Mouse (Mus musculus) cerebellum, adult 11-12 months (tissue): ENCODE data around the gene Naip6.
"Not testable (repeated sequence)": the region's sequence is repeated elsewhere in the genome, so short reads cannot be mapped to it uniquely, and the experiment has no call there.

Experiments
- DNase-seq: peaks from one replicate; pipeline ENCODE4 v3.0.0; 2022

Gene Naip6

DNA sequence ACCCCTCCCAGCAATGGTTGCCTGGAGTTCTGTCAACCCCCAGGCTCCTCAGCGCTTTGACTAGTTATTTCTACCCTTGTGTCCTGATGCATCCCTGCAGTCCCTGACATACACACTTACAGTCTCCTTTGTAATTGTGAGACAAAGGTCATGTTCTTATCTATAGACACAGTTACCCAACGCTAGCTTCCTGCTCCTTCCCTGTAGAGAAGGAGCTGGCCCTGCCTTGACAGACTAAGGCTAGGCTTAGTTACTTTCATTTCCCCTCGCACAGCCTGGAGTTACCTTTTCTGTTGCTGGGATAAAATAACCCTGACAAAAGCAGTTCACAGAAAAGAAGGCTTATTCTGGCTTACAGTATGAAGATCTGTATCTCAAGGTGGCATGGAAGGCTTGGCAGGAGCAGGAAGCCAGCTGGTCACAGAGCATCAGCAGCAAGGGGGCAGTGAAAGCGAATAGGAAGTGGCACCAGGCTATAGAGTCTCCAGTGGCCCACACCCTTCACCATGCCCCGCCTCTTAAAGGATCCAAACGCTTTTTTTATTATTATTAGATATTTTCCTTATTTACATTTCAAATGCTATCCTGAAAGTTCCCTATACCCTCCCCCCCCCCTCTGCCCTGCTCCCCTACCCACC lies at the start of gene Naip6:
Gene Naip6 (minus strand): TSS at position 419 of the 638 bp plus-strand sequence.
- DNase-seq = not testable (repeated sequence)

DNA sequence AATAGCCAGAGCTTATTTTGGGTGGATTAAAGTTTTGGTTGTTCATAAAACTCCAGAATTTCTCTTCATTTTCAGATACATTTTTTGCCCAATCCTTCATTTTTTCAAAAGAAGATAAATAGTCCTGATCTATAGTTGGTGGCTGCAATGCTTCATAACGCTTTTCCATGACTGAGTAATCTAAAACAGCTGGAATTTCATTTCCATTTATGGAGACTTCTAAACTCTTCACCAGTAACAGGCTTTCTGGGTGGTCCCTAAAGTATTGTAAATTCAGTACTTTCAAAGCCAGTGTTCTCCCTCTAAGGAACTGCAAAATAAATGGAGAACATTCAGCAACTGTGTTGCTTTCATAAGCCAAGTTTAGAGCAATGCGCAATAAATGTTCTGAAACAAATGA lies 34.8 kb upstream of the Naip6 start:
- DNase-seq = not testable (repeated sequence)

DNA sequence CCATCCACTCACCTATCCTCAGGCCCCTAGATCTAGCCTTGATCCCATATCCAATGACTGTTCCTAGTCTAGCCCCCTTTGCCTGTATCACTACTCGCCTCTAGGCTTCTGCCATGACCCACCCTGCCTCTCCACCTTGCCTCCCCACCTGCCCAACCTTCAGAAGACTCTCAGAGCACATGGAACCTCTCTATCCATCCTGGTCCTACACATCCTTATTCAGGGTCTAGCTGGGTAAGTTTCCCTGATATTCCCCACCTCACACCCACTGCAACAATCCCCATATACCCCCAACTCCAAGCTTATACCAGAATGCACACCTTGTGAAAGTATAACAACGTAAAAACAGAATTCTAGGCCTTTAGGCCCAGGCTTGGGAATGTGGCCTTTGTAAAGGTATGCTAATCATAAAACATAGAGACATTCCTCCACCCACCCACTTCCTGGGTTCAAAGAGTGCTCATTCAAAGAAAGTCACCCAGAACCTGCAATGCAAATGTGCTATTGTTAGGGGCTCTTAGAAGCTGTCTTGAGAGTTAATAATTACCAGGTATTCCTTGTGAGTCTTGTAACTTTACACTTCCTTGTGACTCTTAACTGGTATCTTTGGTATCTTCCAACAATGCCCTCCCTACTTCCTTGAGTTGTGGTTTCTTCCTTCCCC lies 32.2 kb upstream of the Naip6 start:
- not testable (repeated sequence) for DNase-seq

DNA sequence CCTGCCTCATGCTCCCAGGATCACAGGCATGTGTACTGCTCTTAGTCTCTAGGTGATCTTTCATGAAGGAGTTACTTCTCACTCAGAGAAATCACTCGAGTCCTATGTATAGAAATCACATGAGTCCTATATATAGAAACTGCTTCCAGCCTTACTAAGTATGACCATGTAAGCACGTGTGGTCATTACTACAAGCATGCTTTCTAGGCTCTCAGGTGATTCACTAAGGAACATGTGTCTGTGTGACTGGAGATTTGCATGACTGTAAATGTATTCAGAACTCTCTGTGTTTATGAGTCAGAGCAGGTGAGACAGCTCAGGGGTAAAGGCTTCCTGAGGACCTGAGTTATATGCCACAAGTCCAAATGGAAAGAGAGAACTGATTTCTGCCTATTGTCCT lies 24.3 kb upstream of the Naip6 start:
- no peak for DNase-seq

DNA sequence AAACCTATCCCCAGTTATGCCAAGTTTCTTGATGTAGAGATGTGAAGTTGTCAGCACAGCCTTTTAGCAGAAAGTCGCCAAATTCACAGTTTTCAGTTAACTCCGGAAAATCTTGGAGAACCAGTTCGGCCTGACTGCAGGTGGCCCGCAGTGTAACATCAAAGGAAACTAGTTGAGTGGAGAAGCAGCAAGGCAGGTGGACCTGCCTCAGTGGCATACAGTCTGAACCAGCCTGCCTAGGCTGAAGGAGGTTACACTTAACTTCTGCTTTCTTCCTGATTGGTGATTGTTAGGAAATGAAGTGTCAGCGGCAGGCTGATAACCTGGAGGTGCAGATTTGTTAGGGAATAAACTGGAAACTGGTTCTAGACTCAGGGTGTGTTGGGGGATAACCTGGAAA lies 14.3 kb upstream of the Naip6 start:
- not testable (repeated sequence) for DNase-seq

DNA sequence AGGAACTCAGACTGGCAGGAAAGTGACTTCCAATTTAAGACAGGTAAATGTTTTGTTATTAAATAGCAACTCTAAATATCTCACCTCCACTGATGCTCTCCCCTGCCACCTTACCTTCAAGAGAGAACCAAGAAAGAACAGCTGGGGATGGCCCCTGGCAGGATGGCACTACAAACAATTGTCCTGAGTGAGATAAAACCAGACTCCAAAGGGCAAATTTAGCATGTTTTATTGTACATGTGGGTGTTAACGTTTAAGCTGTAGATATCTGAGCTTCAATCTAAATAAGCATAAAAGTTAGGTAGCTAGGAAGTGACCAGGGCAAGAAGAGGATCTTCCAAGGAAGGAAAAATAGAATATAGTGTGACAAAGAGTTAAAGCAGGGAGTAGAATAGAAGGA lies 11.4 kb upstream of the Naip6 start:
- DNase-seq = not testable (repeated sequence)

DNA sequence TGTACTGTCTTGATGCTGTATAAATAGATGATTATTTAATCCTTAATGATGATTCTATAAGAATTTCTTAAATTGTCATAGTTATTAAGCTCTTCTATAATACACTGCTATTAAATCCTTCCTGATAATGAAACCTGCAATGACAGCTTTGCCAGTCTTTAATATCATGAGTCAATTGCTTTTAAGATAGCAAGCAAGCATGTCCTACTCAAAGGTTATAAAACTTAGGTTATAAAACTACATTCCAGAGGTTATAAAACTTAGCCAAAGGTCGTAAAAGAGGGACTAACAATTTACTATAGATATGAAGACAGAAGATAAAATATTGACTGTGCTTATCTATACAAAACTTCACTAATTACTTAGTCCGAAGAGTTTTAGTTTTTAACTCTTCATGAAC lies 10.6 kb upstream of the Naip6 start:
- DNase-seq = not testable (repeated sequence)

DNA sequence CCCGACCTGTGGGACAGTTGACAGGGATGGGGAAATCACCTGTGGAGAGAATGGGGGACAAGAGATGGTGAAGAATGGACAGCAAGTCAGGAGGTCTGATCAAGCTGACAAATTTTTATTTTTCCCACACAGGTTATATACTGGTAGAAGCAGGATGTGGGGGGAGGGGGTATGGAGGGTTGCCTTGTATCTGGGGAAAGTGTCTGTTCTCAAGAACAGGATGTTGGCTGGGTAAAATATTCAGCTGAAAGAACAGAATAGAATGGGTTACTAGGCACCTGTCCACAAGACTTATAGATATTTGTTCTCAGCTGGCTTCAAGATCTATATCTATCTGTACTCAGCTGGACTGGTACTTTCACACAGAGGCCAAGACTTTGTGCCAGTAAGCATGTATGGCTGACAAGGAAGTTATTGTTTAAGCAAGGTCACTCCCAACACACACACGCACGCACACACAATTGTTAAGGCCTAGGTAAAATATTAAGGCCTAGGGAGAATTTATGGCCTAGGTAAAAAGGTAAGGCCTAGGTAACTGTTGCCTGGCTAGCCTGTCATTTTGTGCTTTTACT lies 4.9 kb upstream of the Naip6 start:
- not testable (repeated sequence) for DNase-seq

DNA sequence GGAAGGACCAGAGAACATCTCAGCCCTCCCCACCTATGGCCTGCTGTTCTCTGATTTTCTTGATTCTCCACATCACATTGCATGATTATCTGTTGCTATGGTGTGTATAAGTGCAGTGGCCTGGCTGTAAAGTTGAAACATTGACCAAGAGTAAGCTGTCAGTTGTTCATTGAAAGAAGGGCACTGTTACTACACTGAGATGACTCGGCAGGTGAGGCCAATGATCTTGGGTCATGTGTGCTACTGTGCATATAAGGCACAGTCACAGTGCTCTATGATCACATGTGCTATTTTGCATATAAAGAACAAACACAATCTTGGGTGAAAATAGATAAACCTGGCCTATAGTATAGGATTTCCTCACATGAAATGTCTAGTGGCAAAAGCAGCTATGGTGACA lies 32.9 kb downstream of the Naip6 start:
- DNase-seq = no peak

DNA sequence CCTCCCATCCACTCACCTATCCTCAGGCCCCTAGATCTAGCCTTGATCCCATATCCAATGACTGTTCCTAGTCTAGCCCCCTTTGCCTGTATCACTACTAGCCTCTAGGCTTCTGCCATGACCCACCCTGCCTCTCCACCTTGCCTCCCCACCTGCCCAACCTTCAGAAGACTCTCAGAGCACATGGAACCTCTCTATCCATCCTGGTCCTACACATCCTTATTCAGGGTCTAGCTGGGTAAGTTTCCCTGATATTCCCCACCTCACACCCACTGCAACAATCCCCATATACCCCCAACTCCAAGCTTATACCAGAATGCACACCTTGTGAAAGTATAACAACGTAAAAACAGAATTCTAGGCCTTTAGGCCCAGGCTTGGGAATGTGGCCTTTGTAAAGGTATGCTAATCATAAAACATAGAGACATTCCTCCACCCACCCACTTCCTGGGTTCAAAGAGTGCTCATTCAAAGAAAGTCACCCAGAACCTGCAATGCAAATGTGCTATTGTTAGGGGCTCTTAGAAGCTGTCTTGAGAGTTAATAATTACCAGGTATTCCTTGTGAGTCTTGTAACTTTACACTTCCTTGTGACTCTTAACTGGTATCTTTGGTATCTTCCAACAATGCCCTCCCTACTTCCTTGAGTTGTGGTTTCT lies 45.9 kb downstream of the Naip6 start:
- DNase-seq = not testable (repeated sequence)

DNA sequence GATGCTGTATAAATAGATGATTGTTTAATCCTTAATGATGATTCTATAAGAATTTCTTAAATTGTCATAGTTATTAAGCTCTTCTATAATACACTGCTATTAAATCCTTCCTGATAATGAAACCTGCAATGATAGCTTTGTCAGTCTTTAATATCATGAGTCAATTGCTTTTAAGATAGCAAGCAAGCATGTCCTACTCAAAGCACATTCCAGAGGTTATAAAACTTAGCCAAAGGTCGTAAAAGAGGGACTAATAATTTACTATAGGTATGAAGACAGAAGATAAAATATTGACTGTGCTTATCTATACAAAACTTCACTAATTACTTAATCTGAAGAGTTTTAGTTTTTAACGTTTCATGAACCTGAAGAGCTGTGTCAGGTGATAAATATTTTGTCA lies 60.5 kb downstream of the Naip6 start:
- not testable (repeated sequence) for DNase-seq

DNA sequence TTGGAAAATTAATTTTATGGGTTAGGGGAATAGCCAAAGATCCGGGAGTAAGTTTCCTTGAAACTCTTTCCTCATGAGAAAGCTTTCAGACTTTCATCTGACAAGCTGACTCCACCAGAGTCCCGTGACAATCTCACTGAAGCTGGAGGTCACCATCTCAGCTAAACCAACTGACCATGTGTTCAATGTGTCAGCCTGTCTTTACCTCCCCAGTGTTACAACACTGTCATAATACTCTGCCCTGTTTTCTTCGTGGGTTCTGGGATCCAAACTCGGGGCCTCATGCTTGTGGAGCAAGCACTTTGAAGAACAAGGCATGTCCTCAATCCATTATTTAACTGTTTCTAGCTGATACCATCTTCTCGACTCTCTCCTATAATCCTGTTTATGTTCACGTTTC lies 61.5 kb downstream of the Naip6 start:
- DNase-seq = not testable (repeated sequence)

DNA sequence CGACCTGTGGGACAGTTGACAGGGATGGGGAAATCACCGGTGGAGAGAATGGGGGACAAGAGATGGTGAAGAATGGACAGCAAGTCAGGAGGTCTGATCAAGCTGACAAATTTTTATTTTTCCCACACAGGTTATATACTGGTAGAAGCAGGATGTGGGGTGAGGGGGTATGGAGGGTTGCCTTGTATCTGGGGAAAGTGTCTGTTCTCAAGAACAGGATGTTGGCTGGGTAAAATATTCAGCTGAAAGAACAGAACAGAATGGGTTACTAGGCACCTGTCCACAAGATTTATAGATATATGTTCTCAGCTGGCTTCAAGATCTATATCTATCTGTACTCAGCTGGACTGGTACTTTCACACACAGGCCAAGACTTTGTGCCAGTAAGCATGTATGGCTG lies 65.6 kb downstream of the Naip6 start:
- not testable (repeated sequence) for DNase-seq

DNA sequence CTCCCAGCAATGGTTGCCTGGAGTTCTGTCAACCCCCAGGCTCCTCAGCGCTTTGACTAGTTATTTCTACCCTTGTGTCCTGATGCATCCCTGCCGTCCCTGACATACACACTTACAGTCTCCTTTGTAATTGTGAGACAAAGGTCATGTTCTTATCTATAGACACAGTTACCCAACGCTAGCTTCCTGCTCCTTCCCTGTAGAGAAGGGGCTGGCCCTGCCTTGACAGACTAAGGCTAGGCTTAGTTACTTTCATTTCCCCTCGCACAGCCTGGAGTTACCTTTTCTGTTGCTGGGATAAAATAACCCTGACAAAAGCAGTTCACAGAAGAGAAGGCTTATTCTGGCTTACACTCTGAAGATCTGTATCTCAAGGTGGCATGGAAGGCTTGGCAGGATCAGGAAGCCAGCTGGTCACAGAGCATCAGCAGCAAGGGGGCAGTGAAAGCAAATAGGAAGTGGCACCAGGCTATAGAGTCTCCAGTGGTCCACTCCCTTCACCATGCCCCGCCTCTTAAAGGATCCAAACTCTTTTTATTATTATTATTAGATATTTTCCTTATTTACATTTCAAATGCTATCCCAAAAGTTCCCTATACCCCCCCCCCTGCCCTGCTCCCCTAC lies 70.5 kb downstream of the Naip6 start:
- DNase-seq = not testable (repeated sequence)

DNA sequence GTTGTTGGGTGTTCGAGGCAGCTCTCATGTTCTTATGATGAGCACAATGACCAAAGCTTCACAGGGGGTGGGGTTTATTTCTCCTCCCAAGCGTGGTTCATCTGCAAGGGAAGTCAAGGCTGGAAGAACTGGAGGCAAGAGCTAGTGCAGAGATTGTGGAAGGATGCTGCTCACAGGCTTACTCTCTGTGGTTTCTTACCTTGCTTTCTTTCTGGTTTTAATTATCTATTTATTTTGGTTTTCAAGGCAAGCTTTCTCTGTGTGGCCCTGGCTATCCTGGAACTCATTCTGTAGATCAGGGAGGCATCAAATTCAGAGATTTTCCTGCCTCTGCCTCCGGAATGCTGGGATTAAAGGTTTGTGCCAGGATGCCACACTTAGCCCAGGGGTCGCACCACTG lies 71.3 kb downstream of the Naip6 start, which contains the start of gene Naip5:
Gene Naip5 (minus strand): TSS at position 101 of the 400 bp plus-strand sequence.
- DNase-seq = not testable (repeated sequence)

DNA sequence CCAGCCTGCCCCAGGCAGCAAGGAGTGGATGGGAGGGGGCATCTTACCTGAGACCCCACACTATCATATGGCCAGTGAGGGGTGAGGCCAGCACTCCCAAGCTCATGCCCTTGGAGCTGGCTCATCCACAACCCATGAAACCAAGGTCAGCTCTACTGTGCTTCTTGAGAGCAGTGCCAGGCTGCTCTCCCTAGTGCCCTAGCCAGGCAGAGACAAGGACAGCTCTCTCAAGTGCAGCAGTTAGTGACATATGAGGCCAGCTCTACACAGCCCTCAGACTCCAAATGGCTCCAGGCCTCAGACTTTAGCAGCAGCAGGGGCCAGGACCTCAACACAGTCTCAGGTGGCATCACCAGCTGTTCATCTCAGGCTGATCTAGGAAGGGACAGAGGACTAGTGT lies 73.8 kb downstream of the Naip6 start:
- DNase-seq = no peak
